Mouse (Mus musculus) MEL (cell line): ENCODE measurements at regions not wholly inside any gene's neighbourhood (a gene's known extent, or its start where the extent isn't known, plus 50 kb on each side); places are given as distances from the start of the nearest gene placed in this dataset.
A peak's percentile ranks its signal among the peaks of the same experiment; 100 is the strongest.

Experiments
- DNase-seq: peaks from one replicate; pipeline ENCODE4 v3.0.0; 2011; ENCODE audit warnings: low read depth, low spot score
- H3K27ac ChIP-seq: 2 replicates; pipeline ENCODE4 v1.5.1; 2012; ENCODE audit warnings: low read depth, mild to moderate bottlenecking, control low read depth, low read length, moderate library complexity; ENCODE audit not compliant: control insufficient read depth
- H3K27me3 ChIP-seq, 2 experiments: fragments of 150-350 bp in 1 of 2; sonication (generic) in 1 of 2; 2 replicates each; pipeline ENCODE4 v1.6.1; 2012; ENCODE audit warnings: low read length in 2 of 2, mild to moderate bottlenecking in 2 of 2, improper control_type of control experiment in 1 of 2, moderate library complexity in 1 of 2; ENCODE audit not compliant: insufficient read depth in 2 of 2, control insufficient read depth in 1 of 2
- H3K36me3 ChIP-seq, 2 experiments: 2 replicates each; pipeline ENCODE4 v1.6.1; 2012 to 2014; ENCODE audit warnings: low read length in 2 of 2, improper control_type of control experiment in 1 of 2, inconsistent platforms in 1 of 2, mild to moderate bottlenecking in 1 of 2; ENCODE audit not compliant: insufficient read depth in 2 of 2, control insufficient read depth in 1 of 2
- H3K4me1 ChIP-seq, 2 experiments: fragments of 150-350 bp in 1 of 2; sonication (generic) in 1 of 2; 2 replicates each; pipeline ENCODE4 v1.6.1; 2012; ENCODE audit warnings: low read length in 2 of 2, improper control_type of control experiment in 1 of 2, mild to moderate bottlenecking in 1 of 2; ENCODE audit not compliant: insufficient read depth in 2 of 2, control insufficient read depth in 1 of 2
- H3K4me3 ChIP-seq, 2 experiments: fragments of 150-350 bp in 1 of 2; sonication (generic) in 1 of 2; 2 replicates each; pipeline ENCODE4 v1.5.1; 2012; ENCODE audit warnings: low read depth in 2 of 2, low read length in 2 of 2, mild to moderate bottlenecking in 2 of 2, moderate library complexity in 2 of 2, control low read depth in 1 of 2, improper control_type of control experiment in 1 of 2; ENCODE audit not compliant: control insufficient read depth in 1 of 2, insufficient read depth in 1 of 2
- H3K79me2 ChIP-seq: 2 replicates; pipeline ENCODE4 v1.6.1; 2012; ENCODE audit warnings: mild to moderate bottlenecking, low read length, moderate library complexity; ENCODE audit not compliant: control insufficient read depth, poor library complexity, insufficient read depth
- H3K9ac ChIP-seq: 2 replicates; pipeline ENCODE4 v1.6.1; 2012; ENCODE audit warnings: low read depth, mild to moderate bottlenecking, control low read depth, low read length, moderate library complexity; ENCODE audit not compliant: control insufficient read depth, poor library complexity, severe bottlenecking
- H3K9me3 ChIP-seq: fragments of 150-350 bp; sonication (generic); replicated peaks from 2 replicates; pipeline ENCODE4 v1.6.1; 2012; ENCODE audit warnings: mild to moderate bottlenecking, low read length, improper control_type of control experiment, moderate library complexity; ENCODE audit not compliant: insufficient read depth
- ETS1 ChIP-seq: IDR thresholded peaks from 2 replicates; pipeline ENCODE4 v1.6.1; 2012; ENCODE audit warnings: low read depth, mild to moderate bottlenecking, inconsistent platforms, low read length, improper control_type of control experiment, moderate library complexity
- MAX ChIP-seq: IDR thresholded peaks from 2 replicates; pipeline ENCODE4 v1.6.1; 2011; ENCODE audit warnings: low read length, improper control_type of control experiment
- MEF2A ChIP-seq: IDR thresholded peaks from 2 replicates; pipeline ENCODE4 v1.6.1; 2014; ENCODE audit warnings: low read depth, mild to moderate bottlenecking, inconsistent platforms, low read length, improper control_type of control experiment; ENCODE audit not compliant: poor library complexity, insufficient replicate concordance, severe bottlenecking; ENCODE audit errors: extremely low read depth
- MXI1 ChIP-seq: IDR thresholded peaks from 2 replicates; pipeline ENCODE4 v1.6.1; 2011; ENCODE audit warnings: mild to moderate bottlenecking, low read depth, low read length, improper control_type of control experiment
- MYC ChIP-seq: IDR thresholded peaks from 2 replicates; pipeline ENCODE4 v1.6.1; 2011; ENCODE audit warnings: low read depth, mild to moderate bottlenecking, low read length, improper control_type of control experiment, moderate library complexity
- NELFE ChIP-seq: IDR thresholded peaks from 2 replicates; pipeline ENCODE4 v1.6.1; 2011; ENCODE audit warnings: low read depth, low read length, improper control_type of control experiment
- NRF1 ChIP-seq: IDR thresholded peaks from 2 replicates; pipeline ENCODE4 v1.6.1; 2014; ENCODE audit warnings: low read depth, mild to moderate bottlenecking, inconsistent platforms, low read length, improper control_type of control experiment, moderate library complexity; ENCODE audit not compliant: poor library complexity, insufficient read depth, severe bottlenecking
- POLR2A ChIP-seq, 2 experiments: IDR thresholded peaks; 2 replicates each; pipeline ENCODE4 v1.6.1; 2011 to 2012; ENCODE audit warnings: low read length in 2 of 2, mild to moderate bottlenecking in 2 of 2, control low read depth in 1 of 2, improper control_type of control experiment in 1 of 2, low read depth in 1 of 2, moderate library complexity in 1 of 2; ENCODE audit not compliant: control insufficient read depth in 1 of 2, insufficient read depth in 1 of 2, poor library complexity in 1 of 2
- TBP ChIP-seq: IDR thresholded peaks from 2 replicates; pipeline ENCODE4 v1.8.0; 2011; ENCODE audit warnings: low read depth, low read length, improper control_type of control experiment
- UBTF ChIP-seq: IDR thresholded peaks from 2 replicates; pipeline ENCODE4 v1.6.1; 2012; ENCODE audit warnings: low read depth, mild to moderate bottlenecking, inconsistent platforms, low read length, improper control_type of control experiment, moderate library complexity, borderline replicate concordance; ENCODE audit not compliant: insufficient read depth
- USF1 ChIP-seq: IDR thresholded peaks from 2 replicates; pipeline ENCODE4 v1.6.1; 2014; ENCODE audit warnings: low read depth, mild to moderate bottlenecking, inconsistent platforms, low read length, improper control_type of control experiment, moderate library complexity
- USF2 ChIP-seq, 2 experiments: IDR thresholded peaks; 2 replicates each; pipeline ENCODE4 v1.6.1; 2011 to 2012; ENCODE audit warnings: improper control_type of control experiment in 2 of 2, low read length in 2 of 2, borderline replicate concordance in 1 of 2, inconsistent platforms in 1 of 2, low read depth in 1 of 2, mild to moderate bottlenecking in 1 of 2; ENCODE audit not compliant: insufficient read depth in 1 of 2

DNA sequence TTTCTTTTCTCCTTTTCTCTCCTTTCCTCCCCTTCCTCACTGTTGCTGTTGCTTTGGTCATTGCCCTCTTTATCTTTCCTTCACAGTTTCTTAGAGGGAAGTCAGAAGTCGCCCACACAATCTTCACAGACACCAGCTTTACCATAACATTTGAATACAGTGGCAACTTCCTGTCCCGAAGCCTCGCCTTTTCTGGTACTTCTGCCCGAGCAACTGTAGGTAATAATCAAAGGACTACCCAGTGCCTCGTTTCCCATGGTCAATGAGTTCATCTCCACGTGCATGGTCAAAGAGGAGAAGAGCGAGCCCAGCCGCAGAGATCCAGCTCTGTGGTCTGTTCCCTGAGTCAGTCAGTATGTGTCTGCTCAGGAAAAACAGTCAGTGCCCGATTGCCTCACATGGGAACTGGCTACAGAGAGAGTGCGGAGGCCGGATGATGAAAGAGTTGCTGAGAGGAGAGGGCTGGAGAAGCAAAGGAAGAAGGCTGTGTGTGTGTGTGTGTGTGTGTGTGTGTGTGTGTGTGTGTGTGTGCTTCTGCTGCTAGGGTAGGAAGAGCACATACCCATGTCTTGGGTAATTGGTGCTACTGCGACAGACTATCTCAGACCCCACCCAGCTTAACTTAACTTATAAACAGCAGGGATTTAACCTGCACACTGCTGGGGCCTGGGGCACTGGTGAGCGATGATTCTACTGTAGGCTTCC is 73.0 kb upstream of the Klf13 start (continued):
- peak; percentile 25; the same call in 1 of the 2 replicates for TF ChIP-seq MXI1
- TF ChIP-seq MAX: peak; percentile 20; the same call in 1 of the 2 replicates
- TF ChIP-seq TBP: peak; percentile 96
- 0 out of 2 replicates have a peak, but pooled peaks have one; percentile 66 for TF ChIP-seq UBTF
- TF ChIP-seq NRF1: no peak
- peak; percentile 81 for TF ChIP-seq ETS1
- TF ChIP-seq MEF2A: no peak

DNA sequence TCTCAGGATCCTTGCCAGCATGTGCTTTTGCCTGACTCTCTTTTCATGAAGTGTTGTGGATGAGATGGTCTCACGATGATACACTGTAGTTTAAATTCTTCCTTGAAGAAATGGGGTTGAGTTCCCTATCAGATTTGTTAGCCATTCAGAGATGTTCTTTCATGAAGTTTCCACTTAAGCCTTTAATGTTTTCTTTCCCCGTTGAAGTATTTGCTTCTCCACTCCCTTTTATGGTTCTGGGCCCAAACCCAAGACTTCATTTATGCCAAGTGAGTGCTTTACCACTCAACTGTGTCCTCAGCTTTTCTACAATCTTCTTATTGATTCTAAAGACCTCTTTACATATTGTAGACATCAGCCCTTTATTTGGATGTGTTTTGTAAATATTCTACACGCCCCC is 71.9 kb upstream of the Klf13 start:
- no peaks in the 10 kb centered on the region for H3K9me3 ChIP-seq
- peak overlapping the region; percentile 99 for H3K27ac ChIP-seq
- peak overlapping the region; percentile 13; the same call in 1 of the 2 replicates for H3K9ac ChIP-seq
- H3K36me3 ChIP-seq: peaks cover 0 to 21% of the 10 kb centered on the region in 2 experiments; a peak in 2 of 4 replicates
- peaks cover 23 to 35% of the 10 kb centered on the region in 2 experiments for H3K4me1 ChIP-seq
- no peaks in the 10 kb centered on the region for H3K27me3 ChIP-seq
- H3K79me2 ChIP-seq: no peaks in the 10 kb centered on the region; the same call in 1 of the 2 replicates
- TF ChIP-seq USF1 (no peak), MAX (no peak), NRF1 (no peak), MYC (no peak)
- no peak overlapping the region for H3K4me3 ChIP-seq
- DNase-seq: no peak

- TF ChIP-seq POLR2A (IDR thresholded peaks at IDR 0.05; ENCODE audit: control insufficient read depth in 1 of 2, insufficient read depth in 1 of 2, low read depth in 1 of 2, low read length in 2 of 2, poor library complexity in 1 of 2): no peak
- no peak for TF ChIP-seq NELFE
- TF ChIP-seq USF2 (IDR thresholded peaks at IDR 0.05; ENCODE audit: borderline replicate concordance in 1 of 2, insufficient read depth in 1 of 2, low read depth in 1 of 2, low read length in 2 of 2): no peak
- no peak for TF ChIP-seq MEF2A
- DNase-seq: no peak
Measured at GRCm38 (mm10) chr7:64007766-64008165, 69.1 kb upstream of the Klf13 start.

More at GRCm38 (mm10) chr7:64007766-64008165, 69.1 kb upstream of the Klf13 start:
- H3K9ac ChIP-seq: no peak overlapping the region
- H3K36me3 ChIP-seq: peaks cover 0 to 10% of the 10 kb centered on the region in 2 experiments; a peak in 2 of 4 replicates
- H3K4me1 ChIP-seq: peaks cover 10 to 16% of the 10 kb centered on the region in 2 experiments
- no peaks in the 10 kb centered on the region; the same call in 1 of the 2 replicates for H3K79me2 ChIP-seq
- H3K27ac ChIP-seq: no peak overlapping the region
- no peaks in the 10 kb centered on the region for H3K9me3 ChIP-seq
- no peak overlapping the region for H3K4me3 ChIP-seq
- no peaks in the 10 kb centered on the region for H3K27me3 ChIP-seq
